Mouse (Mus musculus) heart, adult 2 months (tissue): ENCODE results near the gene Inha. TPM values are rescaled to one million over a fixed set of nuclear protein-coding genes. Genes with fewer than 3 reads are reported as not detected.

Experiments
- DNase-seq, 2 experiments: peaks; one replicate each; pipeline ENCODE4 v3.0.0; 2021
- H3K27ac ChIP-seq: fragments of 200-600 bp; 2 replicates; pipeline ENCODE4 v1.8.1; 2022
- H3K27me3 ChIP-seq: fragments of 200-500 bp; 2 replicates; pipeline ENCODE4 v1.6.1; 2012; ENCODE audit warnings: mild to moderate bottlenecking, low read length, inconsistent platforms, mixed read lengths; ENCODE audit not compliant: control insufficient read depth, insufficient read depth
- H3K36me3 ChIP-seq: fragments of 200-500 bp; 2 replicates; pipeline ENCODE4 v1.6.1; 2012; ENCODE audit warnings: low read length, inconsistent platforms; ENCODE audit not compliant: control insufficient read depth, insufficient read depth
- H3K4me1 ChIP-seq: fragments of 200-500 bp; 2 replicates; pipeline ENCODE4 v1.6.1; 2011; ENCODE audit warnings: low read length; ENCODE audit not compliant: control insufficient read depth, insufficient read depth
- H3K4me3 ChIP-seq: fragments of 200-600 bp; 2 replicates; pipeline ENCODE4 v1.8.1; 2022
- H3K79me2 ChIP-seq: fragments of 200-500 bp; replicated peaks from 2 replicates; pipeline ENCODE4 v1.6.1; 2012; ENCODE audit warnings: mild to moderate bottlenecking, inconsistent platforms, low read length, moderate library complexity, mixed read lengths; ENCODE audit not compliant: control insufficient read depth, insufficient read depth
- H3K9ac ChIP-seq: fragments of 200-500 bp; 2 replicates; pipeline ENCODE4 v1.6.1; 2012; ENCODE audit warnings: low read depth, mild to moderate bottlenecking, control low read depth, inconsistent platforms, low read length, mixed read lengths
- CTCF ChIP-seq: fragments of 200-600 bp; IDR thresholded peaks from 2 replicates; pipeline ENCODE4 v1.8.1; 2022; ENCODE audit warnings: antibody characterized with exemption, mild to moderate bottlenecking, moderate library complexity
- EP300 ChIP-seq: fragments of 200-500 bp; IDR thresholded peaks from 2 replicates; pipeline ENCODE4 v1.6.1; 2011; ENCODE audit warnings: low read depth, low read length, control low read depth; ENCODE audit not compliant: insufficient read depth
- POLR2A ChIP-seq: fragments of 200-500 bp; IDR thresholded peaks from 2 replicates; pipeline ENCODE4 v1.6.1; 2011; ENCODE audit warnings: mild to moderate bottlenecking, low read depth, low read length, control low read depth; ENCODE audit not compliant: insufficient read depth
- WGBS: fragments of 180-500 bp; shearing (Covaris S2); methylation state at CpG from one replicate; pipeline ENCODE4 v1.1.7; 2018; 5-methylcytosine and 5-hydroxymethylcytosine counted together
- intact Hi-C: fragments of 180-260 bp; cut with DNase I; formaldehyde crosslinking; loops from one replicate; pipeline ENCODE4 v1.15.1; 2025
- polyA plus RNA-seq: library from polyadenylated mRNA; depleted of rRNA; stranded (reverse); fragments of >200 nt; gene quantifications from 2 replicates; pipeline ENCODE4 v1.2.3, GENCODE M21; 2012
- total RNA-seq, 2 experiments: library from RNA; stranded (reverse); gene quantifications; 2 replicates each; pipeline ENCODE4 v1.2.3; 2021

Inha gene
- total and polyA plus RNA-seq, 3 experiments = 4.1 to 20.4 (median 4.3) TPM

DNA sequence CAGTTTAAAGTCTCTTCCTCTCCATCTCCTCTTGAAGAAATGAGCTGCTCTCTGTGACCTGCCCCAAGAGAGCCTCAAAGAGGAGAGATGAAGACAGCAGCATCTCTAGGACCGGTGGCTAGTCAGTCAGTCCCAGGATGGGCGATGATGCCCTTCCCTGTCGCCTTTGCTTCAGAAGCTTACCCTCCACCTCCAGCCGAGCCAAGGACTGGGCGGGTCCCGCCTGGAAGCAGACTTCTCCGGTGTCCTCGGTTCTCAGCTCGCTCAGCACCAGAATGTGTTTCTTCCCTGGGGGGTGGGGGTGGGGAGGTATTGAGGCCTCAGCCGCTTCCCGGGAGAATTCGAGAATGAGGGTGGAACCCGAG lies 19.9 kb upstream of the Inha start:
- DNase-seq = no peak
- Histone ChIP-seq H3K79me2 (no peaks in the 10 kb centered on the region), H3K9ac (no peak overlapping the region), H3K4me3 (no peak overlapping the region), H3K27me3 (peaks cover 5% of the 10 kb centered on the region), H3K4me1 (no peaks in the 10 kb centered on the region), H3K36me3 (no peaks in the 10 kb centered on the region), H3K27ac (no peak overlapping the region)
- 53% methylated on average over 13 of the region's 13 CpGs for WGBS
- intact Hi-C loops = no loop called here
- TF ChIP-seq CTCF (no peak), POLR2A (no peak), EP300 (no peak)

DNA sequence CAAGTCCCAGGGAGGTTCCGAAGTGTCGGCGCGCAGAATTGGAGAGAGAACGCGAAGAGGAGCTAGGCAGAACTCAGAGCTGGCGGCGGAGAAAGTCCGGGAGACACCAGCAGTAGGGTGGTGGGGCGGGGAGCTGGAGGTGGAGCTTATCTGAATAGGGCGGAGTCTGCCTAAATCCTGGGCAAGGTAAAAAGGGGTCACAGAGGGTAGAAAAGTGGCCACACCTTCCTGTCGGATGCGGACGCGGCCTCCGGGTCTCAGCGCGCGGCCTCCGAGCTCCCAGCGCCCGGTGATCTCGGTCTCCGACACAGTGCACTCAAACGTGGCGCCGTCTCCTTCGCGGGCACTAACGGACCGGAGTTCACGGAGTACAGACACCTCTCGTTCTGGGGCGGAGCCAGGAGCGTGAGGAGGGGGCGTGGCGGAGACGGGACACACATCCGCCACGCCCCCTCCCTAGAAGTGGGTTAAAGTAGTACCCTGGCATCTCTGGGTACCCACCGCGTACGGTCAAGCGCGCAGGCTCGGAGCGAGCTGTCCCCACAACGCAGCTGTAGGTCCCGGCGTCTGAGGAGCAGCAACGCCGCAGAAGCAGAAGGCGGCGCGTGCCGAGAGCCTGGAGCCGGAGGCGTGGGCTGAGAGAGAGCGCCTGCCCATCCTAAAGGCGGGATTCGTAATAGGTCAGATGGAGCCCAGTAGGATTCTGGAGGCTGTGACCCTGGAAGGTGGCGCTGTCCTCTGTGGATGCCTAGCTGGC lies 19.3 kb upstream of the Inha start:
- WGBS = 31% methylated on average over 62 of the region's 62 CpGs
- no peaks in the 10 kb centered on the region for H3K4me1 ChIP-seq
- peaks cover 4% of the 10 kb centered on the region for H3K27me3 ChIP-seq
- H3K9ac ChIP-seq = no peak overlapping the region
- H3K4me3 ChIP-seq = no peak overlapping the region; the same call in 1 of the 2 replicates
- H3K79me2 ChIP-seq = no peaks in the 10 kb centered on the region
- no peaks in the 10 kb centered on the region for H3K36me3 ChIP-seq
- DNase-seq = peak; percentile 53 to 56
- intact Hi-C loops = no loop called here
- H3K27ac ChIP-seq = no peak overlapping the region
- no peak for TF ChIP-seq EP300
- no peak for TF ChIP-seq CTCF
- no peak for TF ChIP-seq POLR2A

DNA sequence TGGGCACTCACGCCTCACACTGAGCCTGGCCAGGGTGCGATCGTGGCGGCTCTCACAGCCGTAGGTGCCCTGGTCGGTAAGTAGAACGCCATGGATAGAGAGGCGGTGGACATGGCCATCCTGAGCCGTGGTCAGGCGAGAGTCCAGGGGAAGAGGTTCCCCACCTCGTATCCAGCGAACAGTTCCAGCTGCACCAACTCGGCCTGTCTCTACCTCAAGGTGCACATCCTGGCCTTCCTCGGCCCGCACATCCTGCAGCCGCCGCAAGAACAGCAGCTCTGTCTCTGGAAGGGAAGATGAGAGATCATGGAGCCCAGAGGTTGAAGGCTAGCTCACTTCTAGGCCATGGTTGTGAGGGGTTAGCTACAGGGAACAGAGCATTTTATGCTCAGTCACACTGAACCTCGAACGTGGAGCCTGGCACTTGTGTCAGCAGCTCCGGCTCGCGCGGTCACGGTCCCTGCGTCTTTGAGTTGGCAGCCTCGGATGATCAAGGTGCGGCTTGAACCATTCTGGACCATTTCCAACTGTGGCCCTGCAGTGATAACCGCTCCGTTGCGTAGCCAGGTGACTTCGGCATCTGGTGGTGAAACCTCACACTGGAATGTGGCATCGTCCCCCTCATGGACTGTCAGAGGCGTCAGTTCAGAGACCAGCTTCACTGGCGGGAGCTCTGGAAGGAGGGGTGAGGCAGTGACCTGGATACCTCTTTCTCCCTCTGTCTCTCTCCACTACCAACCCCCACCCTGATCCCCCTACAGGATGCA lies 15.9 kb upstream of the Inha start:
- WGBS = 87% methylated on average over 34 of the region's 34 CpGs
- H3K4me3 ChIP-seq = no peak overlapping the region
- no peak overlapping the region for H3K9ac ChIP-seq
- intact Hi-C loops = no loop called here
- H3K79me2 ChIP-seq = no peaks in the 10 kb centered on the region
- no peak for DNase-seq
- no peaks in the 10 kb centered on the region; the same call in 1 of the 2 replicates for H3K27me3 ChIP-seq
- no peak for TF ChIP-seq EP300
- no peak for TF ChIP-seq POLR2A
- TF ChIP-seq CTCF = no peak
- no peak overlapping the region for H3K27ac ChIP-seq
- H3K4me1 ChIP-seq = no peaks in the 10 kb centered on the region
- no peaks in the 10 kb centered on the region for H3K36me3 ChIP-seq

DNA sequence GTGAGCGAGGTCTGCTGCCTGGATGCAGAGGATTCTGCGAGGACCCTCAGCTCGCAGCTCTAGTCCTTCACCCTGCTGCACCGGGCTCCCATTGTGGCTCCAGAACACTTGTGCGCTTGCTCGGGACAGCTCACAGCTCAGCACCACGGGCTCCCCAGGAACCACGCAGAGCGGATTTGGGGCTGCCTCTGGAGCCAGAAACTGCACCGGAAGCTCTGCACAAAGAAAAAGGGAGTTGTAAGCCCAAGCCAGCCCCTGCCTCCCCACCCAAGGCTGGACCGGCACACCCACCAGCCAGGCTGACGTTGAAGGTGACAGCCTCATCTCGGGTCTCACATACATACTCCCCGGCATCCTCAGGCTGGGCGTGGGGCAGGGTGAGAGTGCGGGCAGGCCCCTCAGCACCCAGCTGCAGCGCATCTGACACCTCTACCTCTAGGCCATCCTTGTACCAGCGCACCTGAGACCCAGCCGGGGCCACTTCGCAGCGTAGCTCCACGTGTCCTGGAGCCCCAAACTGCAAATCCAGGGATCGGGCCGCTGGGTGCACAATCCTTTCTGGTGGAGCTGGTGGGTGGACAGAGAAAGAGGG lies 14.2 kb upstream of the Inha start:
- Histone ChIP-seq H3K79me2 (no peaks in the 10 kb centered on the region), H3K36me3 (no peaks in the 10 kb centered on the region), H3K27me3 (no peaks in the 10 kb centered on the region; the same call in 1 of the 2 replicates), H3K4me3 (no peak overlapping the region), H3K9ac (no peak overlapping the region), H3K27ac (no peak overlapping the region), H3K4me1 (no peaks in the 10 kb centered on the region)
- intact Hi-C loops = no loop called here
- 80% methylated on average over 24 of the region's 24 CpGs for WGBS
- DNase-seq = no peak
- no peak for TF ChIP-seq EP300
- no peak for TF ChIP-seq CTCF
- TF ChIP-seq POLR2A = no peak

DNA sequence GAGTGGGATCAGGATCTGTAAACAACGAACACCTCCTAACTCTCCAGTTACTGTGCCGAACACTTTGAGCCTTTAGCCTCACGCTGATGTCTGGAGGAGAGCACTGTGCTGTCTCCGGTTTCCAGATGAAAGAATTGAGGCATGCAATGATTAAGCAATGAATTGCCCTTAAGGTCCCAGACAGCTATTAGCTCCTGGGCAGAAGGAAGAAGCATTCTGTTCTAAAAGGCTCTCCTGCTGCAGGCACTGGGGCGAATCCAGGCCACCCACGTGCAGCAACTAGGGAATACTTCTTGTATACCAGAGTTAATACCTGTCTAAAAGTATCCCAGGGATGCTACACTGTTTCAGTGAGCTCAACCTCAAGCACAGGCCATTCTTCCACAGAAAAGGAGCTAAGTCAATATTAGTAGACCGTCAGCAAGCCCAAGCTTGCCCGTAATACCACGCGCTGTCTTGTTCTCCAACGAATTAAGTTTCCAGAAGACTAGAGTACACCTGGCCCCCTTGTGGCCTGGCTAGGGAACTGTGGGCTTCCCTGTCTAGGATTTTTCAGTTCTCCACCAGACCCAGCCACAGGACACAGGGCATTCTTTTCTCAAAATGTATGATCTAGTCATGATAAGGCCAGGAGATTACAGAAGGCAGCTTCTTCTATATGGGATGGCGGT lies 11.9 kb upstream of the Inha start:
- intact Hi-C loops = no loop called here
- DNase-seq = no peak
- H3K36me3 ChIP-seq = no peaks in the 10 kb centered on the region
- no peak overlapping the region for H3K27ac ChIP-seq
- TF ChIP-seq POLR2A (no peak), EP300 (no peak), CTCF (peak; percentile 81)
- no peaks in the 10 kb centered on the region for H3K27me3 ChIP-seq
- H3K9ac ChIP-seq = no peak overlapping the region
- no peak overlapping the region for H3K4me3 ChIP-seq
- no peaks in the 10 kb centered on the region for H3K4me1 ChIP-seq
- no peaks in the 10 kb centered on the region for H3K79me2 ChIP-seq
- WGBS = 79% methylated on average over 12 of the region's 12 CpGs
